Mouse (Mus musculus) liver, embryonic 16.5 days (tissue): ENCODE measurements around the gene Iqgap3. TPM values are rescaled to one million over a fixed set of nuclear protein-coding genes. Genes with fewer than 3 reads are reported as not detected.

Source experiments
- ATAC-seq: fragments of 200-750 bp; cut with Nextera tagmentation; 2 replicates; pipeline ENCODE4 v1.8.0; 2017; ENCODE audit warnings: low read depth, mild to moderate bottlenecking, moderate number of reproducible peaks, moderate library complexity
- H3K27ac ChIP-seq: fragments of 300-500 bp; sonication (generic); 2 replicates; pipeline ENCODE4 v1.5.1; 2014; ENCODE audit warnings: mild to moderate bottlenecking, low read length
- H3K27me3 ChIP-seq: fragments of 300-500 bp; sonication (generic); 2 replicates; pipeline ENCODE4 v1.6.1; 2014; ENCODE audit warnings: low read depth, low read length, mixed read lengths; ENCODE audit not compliant: control insufficient read depth, insufficient read depth
- H3K36me3 ChIP-seq: fragments of 300-500 bp; sonication (generic); 2 replicates; pipeline ENCODE4 v1.6.1; 2014; ENCODE audit warnings: mild to moderate bottlenecking; ENCODE audit not compliant: control insufficient read depth, insufficient read depth
- H3K4me1 ChIP-seq: fragments of 300-500 bp; sonication (generic); 2 replicates; pipeline ENCODE4 v1.6.1; 2014; ENCODE audit warnings: low read depth, low read length, mixed read lengths; ENCODE audit not compliant: control insufficient read depth
- H3K4me2 ChIP-seq: fragments of 300-500 bp; sonication (generic); 2 replicates; pipeline ENCODE4 v1.6.1; 2014; ENCODE audit warnings: low read depth, low read length, mixed read lengths
- H3K4me3 ChIP-seq: fragments of 300-500 bp; sonication (generic); 2 replicates; pipeline ENCODE4 v1.5.1; 2014; ENCODE audit warnings: low read depth, mild to moderate bottlenecking, low read length
- H3K9ac ChIP-seq: fragments of 300-500 bp; sonication (generic); 2 replicates; pipeline ENCODE4 v1.6.1; 2014; ENCODE audit warnings: low read depth, low read length
- H3K9me3 ChIP-seq: fragments of 300-500 bp; sonication (generic); replicated peaks from 2 replicates; pipeline ENCODE4 v1.6.1; 2016; ENCODE audit warnings: low read length; ENCODE audit not compliant: control insufficient read depth
- WGBS: fragments of 180-500 bp; shearing (Covaris S2); extraction: QIAGEN DNeasy Blood & Tissue Kit; methylation state at CpG from one replicate; pipeline ENCODE4 v1.1.7; 2014; ENCODE audit not compliant: insufficient replicate concordance; 5-methylcytosine and 5-hydroxymethylcytosine counted together
- polyA plus RNA-seq: library from polyadenylated mRNA; unstranded; fragments of >200 nt; fragmentation: Nextera tagmentation; extraction: Ambion mirVana; gene quantifications from 2 replicates; pipeline ENCODE4 v1.2.1, GENCODE M21; 2015

Gene Iqgap3
- polyA plus RNA-seq, 1 experiment from 2014 or later = 7.3 TPM

DNA sequence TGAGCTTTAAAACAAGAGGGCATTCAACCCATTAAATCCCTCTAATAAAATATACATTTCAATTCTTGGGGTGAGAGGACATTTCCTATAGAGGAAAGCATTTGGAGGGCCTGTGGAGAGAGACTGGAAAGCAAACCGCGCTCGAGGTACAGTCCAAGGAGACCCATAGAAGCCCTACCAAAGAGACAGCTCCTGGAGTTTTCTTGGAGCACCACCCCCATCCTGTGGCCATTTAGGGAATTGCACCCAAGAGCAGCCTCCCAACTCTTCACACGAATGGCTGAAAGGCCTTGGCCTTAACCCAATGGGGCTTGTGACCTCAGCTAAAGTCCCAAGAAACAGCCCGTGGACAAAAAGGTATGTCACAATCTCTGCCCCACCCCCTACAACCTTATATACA is 10.0 kb upstream of the Iqgap3 start:
- H3K4me2 ChIP-seq = no peak overlapping the region
- ATAC-seq = no peak
- no peaks in the 10 kb centered on the region for H3K4me1 ChIP-seq
- no peak overlapping the region for H3K4me3 ChIP-seq
- no peaks in the 10 kb centered on the region for H3K36me3 ChIP-seq
- peaks cover 2% of the 10 kb centered on the region; the same call in 1 of the 2 replicates for H3K27me3 ChIP-seq
- no peak overlapping the region for H3K9ac ChIP-seq
- no peaks in the 10 kb centered on the region for H3K9me3 ChIP-seq
- WGBS = 6% methylated on average over 5 of the region's 5 CpGs
- no peak overlapping the region for H3K27ac ChIP-seq

DNA sequence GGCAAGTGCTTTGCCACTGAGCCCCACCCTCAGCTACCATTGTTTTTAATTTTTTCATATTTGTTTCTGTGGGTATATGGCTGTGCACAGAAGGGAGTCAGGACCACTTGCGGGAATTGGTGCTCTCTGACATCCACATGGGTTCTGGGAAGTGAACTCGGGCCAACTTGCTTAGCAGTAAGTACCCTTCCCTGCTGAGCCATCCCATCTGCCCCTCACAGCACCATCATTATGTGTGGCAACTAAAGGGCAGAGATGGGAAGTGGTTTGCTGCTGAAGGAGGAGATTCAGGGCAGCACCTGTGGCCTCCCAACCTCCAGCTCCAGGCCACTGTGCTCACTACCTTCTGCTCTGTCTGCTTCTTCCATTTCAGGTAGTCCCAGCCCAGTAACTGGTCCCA is 8.1 kb upstream of the Iqgap3 start:
- Histone ChIP-seq H3K36me3 (no peaks in the 10 kb centered on the region), H3K27me3 (peaks cover 2% of the 10 kb centered on the region; the same call in 1 of the 2 replicates), H3K4me1 (no peaks in the 10 kb centered on the region), H3K9me3 (no peaks in the 10 kb centered on the region), H3K27ac (no peak overlapping the region), H3K9ac (no peak overlapping the region), H3K4me2 (no peak overlapping the region), H3K4me3 (no peak overlapping the region)
- whole genome bisulfite sequencing = 59% methylated on average over 2 of the region's 2 CpGs
- no peak for ATAC-seq

DNA sequence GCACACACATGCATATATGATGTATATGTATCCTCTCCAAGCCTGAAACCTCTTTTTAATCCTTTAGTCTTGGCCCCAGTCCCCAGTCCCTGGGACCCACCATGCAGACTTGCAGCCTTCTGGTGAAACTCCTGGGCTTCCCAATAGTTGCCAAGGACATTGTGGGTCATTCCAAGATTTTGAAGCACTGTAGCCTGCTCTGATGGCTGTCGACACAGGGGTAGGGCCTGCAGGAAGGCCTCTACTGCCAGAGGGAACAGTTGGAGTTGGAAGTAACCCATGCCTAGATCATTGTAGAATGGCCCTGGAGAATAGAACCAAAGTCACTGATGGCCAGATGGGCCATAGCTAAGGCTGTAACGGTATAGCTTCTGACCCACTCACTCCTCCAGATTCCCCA is 7.4 kb upstream of the Iqgap3 start:
- 52% methylated on average over 2 of the region's 2 CpGs for WGBS
- no peak overlapping the region for H3K9ac ChIP-seq
- no peak overlapping the region for H3K4me3 ChIP-seq
- H3K27ac ChIP-seq = no peak overlapping the region
- H3K4me2 ChIP-seq = no peak overlapping the region
- no peaks in the 10 kb centered on the region for H3K9me3 ChIP-seq
- peaks cover 2% of the 10 kb centered on the region; the same call in 1 of the 2 replicates for H3K27me3 ChIP-seq
- H3K36me3 ChIP-seq = no peaks in the 10 kb centered on the region
- H3K4me1 ChIP-seq = no peaks in the 10 kb centered on the region
- ATAC-seq = no peak

DNA sequence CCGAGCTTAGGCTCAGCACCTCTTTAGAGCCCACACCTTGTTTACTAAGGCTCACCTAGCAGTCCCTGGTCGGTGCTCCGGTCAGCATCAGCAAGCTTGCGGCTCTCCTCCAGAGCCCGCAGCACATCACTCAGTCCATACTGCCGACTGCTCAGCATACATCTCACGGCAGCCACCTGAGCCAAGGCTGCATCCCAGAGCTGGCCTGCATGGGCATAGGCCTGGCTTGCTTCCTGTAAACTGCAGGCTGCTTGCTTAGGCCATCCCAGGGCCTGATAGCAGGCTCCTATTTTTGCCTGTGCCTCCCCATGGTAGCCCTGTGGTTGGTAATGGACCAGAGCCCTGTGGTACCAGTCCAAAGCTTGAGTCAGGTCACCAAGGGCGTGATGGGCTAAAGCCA is 7.0 kb upstream of the Iqgap3 start:
- Histone ChIP-seq H3K27me3 (peaks cover 2% of the 10 kb centered on the region; the same call in 1 of the 2 replicates), H3K9me3 (no peaks in the 10 kb centered on the region), H3K4me2 (no peak overlapping the region), H3K4me1 (no peaks in the 10 kb centered on the region), H3K36me3 (no peaks in the 10 kb centered on the region), H3K4me3 (no peak overlapping the region), H3K9ac (no peak overlapping the region), H3K27ac (no peak overlapping the region)
- ATAC-seq = no peak
- 63% methylated on average over 8 of the region's 8 CpGs for WGBS

DNA sequence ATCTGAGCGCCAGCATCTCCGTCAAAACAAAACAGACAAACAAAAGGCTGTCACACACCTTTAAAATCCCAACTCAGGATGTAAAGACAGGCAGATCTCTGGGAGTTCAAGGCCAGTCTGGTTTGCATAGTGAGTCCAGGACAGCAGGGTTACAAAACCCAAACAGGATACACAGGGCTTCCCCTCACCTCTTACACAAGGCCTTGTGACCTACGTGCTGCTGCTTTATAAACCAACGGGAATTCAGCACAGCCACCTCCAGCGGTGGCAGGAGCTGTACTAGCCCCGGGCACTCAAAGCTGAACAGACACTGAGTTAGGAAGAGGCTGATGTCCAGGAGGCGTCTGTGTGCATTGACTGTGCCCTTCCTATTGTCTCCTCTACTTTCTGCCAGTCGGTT is 4.3 kb upstream of the Iqgap3 start:
- Histone ChIP-seq H3K9ac (no peak overlapping the region), H3K36me3 (no peaks in the 10 kb centered on the region), H3K4me3 (no peak overlapping the region), H3K4me2 (no peak overlapping the region), H3K9me3 (no peaks in the 10 kb centered on the region), H3K27ac (no peak overlapping the region), H3K27me3 (no peaks in the 10 kb centered on the region), H3K4me1 (peaks cover 4% of the 10 kb centered on the region)
- peak; percentile 70 for ATAC-seq
- 27% methylated on average over 8 of the region's 8 CpGs for WGBS

DNA sequence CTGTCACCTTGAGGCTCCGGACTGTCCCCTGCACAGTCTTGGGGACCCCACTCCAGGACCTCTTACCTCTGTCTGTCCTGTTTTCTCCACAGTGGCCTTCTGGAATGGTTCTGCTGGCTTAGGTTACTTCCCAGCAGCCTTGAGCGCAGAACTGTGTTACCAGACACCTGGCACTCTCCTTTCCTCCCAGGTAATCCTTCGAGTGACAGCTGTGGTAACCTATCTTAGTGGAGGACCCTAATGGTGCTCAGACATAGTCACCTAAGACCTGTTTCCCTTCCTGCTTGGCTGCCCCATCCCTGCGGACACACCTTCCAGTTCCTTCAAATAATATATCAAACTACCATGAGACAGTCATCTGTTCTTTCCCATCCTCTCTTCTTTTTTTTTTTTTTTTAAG is 3.6 kb upstream of the Iqgap3 start, which contains the start of gene Ttc24:
Ttc24 (minus strand) TSS at position 101 of the 400 bp plus-strand sequence.
- no peak for ATAC-seq
- no peak within 1 kb of the TSS for H3K9ac ChIP-seq
- peaks cover 10% of the 10 kb centered on the region for H3K4me1 ChIP-seq

DNA sequence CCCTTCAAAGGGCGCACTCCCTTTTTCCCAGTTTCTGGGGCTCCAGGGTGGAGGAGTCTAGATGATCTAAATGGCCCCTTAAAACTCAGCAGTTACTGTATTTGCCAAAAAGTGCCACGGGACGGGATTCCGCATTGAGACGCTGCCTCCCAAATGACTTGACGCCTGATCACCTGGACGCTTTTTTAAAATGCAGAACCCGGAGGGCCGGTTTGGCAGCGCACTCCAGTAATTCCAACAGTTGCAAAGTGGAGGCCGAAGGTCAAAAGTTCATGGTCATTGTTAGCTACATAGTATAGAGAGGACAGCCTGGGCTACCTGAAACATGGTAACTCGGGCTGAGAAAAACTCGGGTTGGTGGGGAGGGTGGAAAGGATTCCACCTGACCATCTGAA is 450 bp downstream of the Iqgap3 start:
- H3K9ac ChIP-seq = peak overlapping the region; percentile 75
- H3K27me3 ChIP-seq = no peaks in the 10 kb centered on the region
- WGBS = 1% methylated on average over 13 of the region's 13 CpGs
- peaks cover 6% of the 10 kb centered on the region; the same call in 1 of the 2 replicates for H3K36me3 ChIP-seq
- peak overlapping the region; percentile 73 for H3K4me2 ChIP-seq
- no peaks in the 10 kb centered on the region for H3K9me3 ChIP-seq
- H3K4me3 ChIP-seq = peak overlapping the region; percentile 80
- no peak for ATAC-seq
- H3K4me1 ChIP-seq = peaks cover 11% of the 10 kb centered on the region
- H3K27ac ChIP-seq = no peak overlapping the region; the same call in 1 of the 2 replicates

More for the DNA sequence above, 3.6 kb upstream of the Iqgap3 start, which contains the start of gene Ttc24:
- H3K4me2 ChIP-seq = no peak within 1 kb of the TSS
- H3K4me3 ChIP-seq = no peak within 1 kb of the TSS
- H3K36me3 ChIP-seq = no peaks in the 10 kb centered on the region
- H3K27ac ChIP-seq = no peak within 1 kb of the TSS
- H3K9me3 ChIP-seq = no peaks in the 10 kb centered on the region
- 63% methylated on average over 4 of the region's 4 CpGs for WGBS
- H3K27me3 ChIP-seq = no peaks in the 10 kb centered on the region

DNA sequence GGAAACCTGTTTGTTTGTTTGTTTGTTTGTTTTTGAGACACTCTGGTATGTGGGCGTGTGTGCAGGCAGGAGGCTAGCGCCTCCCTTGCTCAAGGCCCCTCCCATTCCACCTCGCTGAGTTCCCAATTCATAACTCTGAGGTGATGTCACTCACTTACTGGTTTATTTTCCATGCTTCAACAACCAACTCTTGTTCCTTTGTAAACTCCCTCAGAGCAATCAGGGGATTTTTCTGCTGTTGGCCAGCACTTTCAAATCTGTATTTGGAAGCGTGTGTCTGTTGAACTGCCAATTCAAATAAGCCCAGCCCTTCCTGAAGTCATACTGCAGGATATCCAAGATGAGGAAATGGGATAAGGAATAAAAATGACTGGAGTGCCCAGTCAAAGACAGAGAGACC is 892 bp downstream of the Iqgap3 start:
- peaks cover 11% of the 10 kb centered on the region for H3K4me1 ChIP-seq
- 13% methylated on average over 4 of the region's 4 CpGs for WGBS
- ATAC-seq = peak; percentile 69
- H3K27ac ChIP-seq = no peak overlapping the region
- peaks cover 6% of the 10 kb centered on the region; the same call in 1 of the 2 replicates for H3K36me3 ChIP-seq
- peak overlapping the region; percentile 73 for H3K4me2 ChIP-seq
- H3K9ac ChIP-seq = peak overlapping the region; percentile 75
- peak overlapping the region; percentile 80 for H3K4me3 ChIP-seq
- H3K27me3 ChIP-seq = no peaks in the 10 kb centered on the region
- H3K9me3 ChIP-seq = no peaks in the 10 kb centered on the region

DNA sequence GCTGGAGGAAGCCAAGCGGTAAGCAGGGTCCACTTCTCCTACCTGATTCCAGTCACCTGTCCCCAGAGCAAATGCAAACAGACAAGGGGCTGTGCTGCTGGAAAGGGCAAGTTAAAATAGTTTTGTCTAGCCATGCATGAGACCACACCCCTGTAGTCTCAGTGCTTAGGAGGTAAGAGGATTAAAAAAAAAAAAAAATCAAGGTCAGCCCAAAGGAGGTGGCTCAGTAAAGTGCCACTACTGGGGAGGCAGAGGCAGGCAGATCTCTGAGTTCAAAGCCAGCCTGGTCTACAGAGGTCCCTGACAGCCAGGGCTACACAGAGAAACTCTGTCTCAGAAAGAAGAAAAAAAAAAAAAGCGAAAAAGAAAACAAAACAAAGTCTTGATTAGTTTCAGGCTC is 2.2 kb downstream of the Iqgap3 start:
- H3K36me3 ChIP-seq = peaks cover 6% of the 10 kb centered on the region
- no peaks in the 10 kb centered on the region for H3K9me3 ChIP-seq
- no peak overlapping the region for H3K27ac ChIP-seq
- no peak for ATAC-seq
- H3K9ac ChIP-seq = no peak overlapping the region
- peaks cover 11% of the 10 kb centered on the region for H3K4me1 ChIP-seq
- 83% methylated on average over 2 of the region's 2 CpGs for WGBS
- H3K4me2 ChIP-seq = no peak overlapping the region
- H3K27me3 ChIP-seq = no peaks in the 10 kb centered on the region
- H3K4me3 ChIP-seq = no peak overlapping the region
